In the genomic region with DNA sequence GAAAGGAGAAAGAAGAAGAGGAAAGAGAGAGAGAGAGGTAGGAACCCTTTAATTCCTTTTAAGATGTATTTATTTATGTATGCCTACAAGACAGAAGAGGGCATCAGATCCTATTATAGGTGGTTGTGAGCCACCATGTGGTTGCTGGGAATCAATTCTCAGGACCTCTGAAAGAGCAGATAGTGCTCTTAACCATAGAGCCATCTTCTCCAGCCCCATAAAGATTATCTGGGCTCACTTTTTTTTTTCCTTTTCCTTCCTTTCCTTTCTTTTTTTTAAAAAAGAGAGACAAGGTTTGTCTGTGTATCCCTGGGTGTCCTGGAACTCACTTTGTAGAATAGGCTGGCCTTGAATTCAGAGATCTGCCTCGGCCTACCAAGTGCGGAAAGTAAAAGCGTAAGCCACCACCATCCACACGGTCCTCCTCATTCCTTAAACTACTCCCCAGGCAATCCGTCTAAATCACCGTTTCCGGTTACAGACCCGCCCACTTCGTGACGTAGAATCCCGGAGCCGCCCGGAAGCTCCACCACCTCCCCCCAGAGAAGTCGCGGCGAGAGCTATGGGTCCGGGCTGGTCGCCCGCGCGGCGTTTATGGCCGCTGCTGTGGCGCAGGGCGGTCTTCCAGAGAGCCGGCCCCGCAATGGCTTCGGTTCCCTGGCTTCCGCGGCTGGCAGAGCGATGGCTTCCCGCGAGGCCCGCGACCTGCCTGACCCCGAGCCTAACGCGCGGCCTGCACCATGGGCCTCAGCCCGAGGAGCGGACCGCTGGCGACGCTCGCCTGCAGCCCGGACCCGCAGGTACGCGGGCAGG, we compare ENCODE assay signal across 8 mouse cellular contexts. TPM values are rescaled to one million over a fixed set of nuclear protein-coding genes. Genes with fewer than 3 reads are reported as not detected.
DNase-seq lines count a peak whose midpoint lies in the region; ATAC-seq and TF ChIP-seq lines count a peak whose summit lies in the region.

A gene (plus strand): TSS at position 492 of the 813 bp plus-strand sequence.

- peak; percentile 98 for ATAC-seq in kidney, embryonic 14.5 days (ENCODE audit: low FRiP score, low TSS enrichment)
- peak; percentile 93 for ATAC-seq in limb, embryonic 15.5 days (ENCODE audit: insufficient number of reproducible peaks, low FRiP score, low TSS enrichment, low read depth)

- no peak for TF ChIP-seq CTCF in bone marrow macrophage, adult 2 months (IDR thresholded peaks at IDR 0.05; ENCODE audit: low read depth, low read length)
- no peak for TF ChIP-seq CTCF in embryonic fibroblast, embryonic 13.5 days (IDR thresholded peaks at IDR 0.05; ENCODE audit: borderline replicate concordance, insufficient read depth, low read length)

- no peaks in the 10 kb centered on the region for H3K9me3 ChIP-seq in kidney, embryonic 14.5 days (ENCODE audit: control insufficient read depth, low read length)
- H3K9me3 ChIP-seq in limb, embryonic 15.5 days = no peaks in the 10 kb centered on the region

- no peaks in the 10 kb centered on the region for H3K27me3 ChIP-seq in kidney, embryonic 14.5 days (ENCODE audit: control insufficient read depth, insufficient read depth, low read length)
- H3K27me3 ChIP-seq in limb, embryonic 15.5 days = no peaks in the 10 kb centered on the region

- peak within 1 kb of the TSS; percentile 92 for H3K4me3 ChIP-seq in bone marrow macrophage, adult 2 months (ENCODE audit: insufficient read depth, low read length)
- peak within 1 kb of the TSS; percentile 87 for H3K4me3 ChIP-seq in embryonic fibroblast, embryonic 13.5 days (ENCODE audit: insufficient read depth, low read length)
- peak within 1 kb of the TSS; percentile 99 for H3K4me3 ChIP-seq in kidney, embryonic 14.5 days (ENCODE audit: low read length)
- H3K4me3 ChIP-seq in limb, embryonic 15.5 days = peak within 1 kb of the TSS; percentile 97

- WGBS in kidney, embryonic 14.5 days = under 1% methylated on average over 48 of the region's 49 CpGs
- WGBS in limb, embryonic 15.5 days = under 1% methylated on average over 49 of the region's 49 CpGs

- no peaks in the 10 kb centered on the region for H3K36me3 ChIP-seq in kidney, embryonic 14.5 days (ENCODE audit: control insufficient read depth, insufficient read depth, low read length)
- no peaks in the 10 kb centered on the region for H3K36me3 ChIP-seq in limb, embryonic 15.5 days

- H3K9ac ChIP-seq in kidney, embryonic 14.5 days (ENCODE audit: low read depth, low read length) = peak within 1 kb of the TSS; percentile 95
- H3K9ac ChIP-seq in limb, embryonic 15.5 days = peak within 1 kb of the TSS; percentile 96

- no peak for TF ChIP-seq POLR2A in bone marrow macrophage, adult 2 months (IDR thresholded peaks at IDR 0.05; ENCODE audit: borderline replicate concordance, low read depth, low read length)
- TF ChIP-seq POLR2A in embryonic fibroblast, embryonic 13.5 days (IDR thresholded peaks at IDR 0.05; ENCODE audit: low read depth, low read length) = peak; percentile 98

- peak; percentile 94 for DNase-seq in A20 (ENCODE audit: low read depth, low spot score)
- DNase-seq in heart, adult 9 months (ENCODE audit: low spot score in 2 of 2) = peak; percentile 96
- DNase-seq in monocyte, adult 2 months (ENCODE audit: low read depth in 1 of 2, low spot score in 2 of 2) = peak; percentile 82 to 88
- DNase-seq in spleen, postnatal 36 days (ENCODE audit: low spot score in 2 of 2) = peak; percentile 87 to 88

- peak within 1 kb of the TSS; percentile 62 for H3K4me2 ChIP-seq in kidney, embryonic 14.5 days (replicated peaks; ENCODE audit: low read depth, low read length)
- H3K4me2 ChIP-seq in limb, embryonic 15.5 days = peak within 1 kb of the TSS; percentile 70

- H3K27ac ChIP-seq in bone marrow macrophage, adult 2 months (ENCODE audit: insufficient read depth, low read depth, low read length) = peak within 1 kb of the TSS; percentile 69
- H3K27ac ChIP-seq in embryonic fibroblast, embryonic 13.5 days (ENCODE audit: insufficient read depth, low read length) = peak within 1 kb of the TSS; percentile 54
- peak within 1 kb of the TSS; percentile 71 for H3K27ac ChIP-seq in kidney, embryonic 14.5 days (ENCODE audit: low read depth, low read length)
- H3K27ac ChIP-seq in limb, embryonic 15.5 days = peak within 1 kb of the TSS; percentile 87

- peaks cover 11% of the 10 kb centered on the region for H3K4me1 ChIP-seq in bone marrow macrophage, adult 2 months (ENCODE audit: control insufficient read depth, insufficient read depth, low read length)
- H3K4me1 ChIP-seq in embryonic fibroblast, embryonic 13.5 days (ENCODE audit: control insufficient read depth, insufficient read depth, low read length) = peaks cover 5% of the 10 kb centered on the region
- no peaks in the 10 kb centered on the region; the same call in 1 of the 2 replicates for H3K4me1 ChIP-seq in kidney, embryonic 14.5 days (ENCODE audit: control insufficient read depth, insufficient read depth, low read length)
- peaks cover 9% of the 10 kb centered on the region for H3K4me1 ChIP-seq in limb, embryonic 15.5 days

RNA-seq across cellular contexts. Expression of the gene that starts here (rescaled TPM):
- 27.5 and 33.2 TPM in 2 replicates for polyA plus RNA-seq in bone marrow macrophage, adult 2 months (2012; ENCODE audit: insufficient read depth, insufficient read length, missing spikeins)
- 26.8 and 33.4 TPM in 2 replicates for polyA plus RNA-seq in embryonic fibroblast, embryonic 13.5 days (2011; ENCODE audit: insufficient read length, low read depth, missing spikeins)
- 75.1 and 84.5 TPM in 2 replicates for polyA plus RNA-seq in kidney, embryonic 14.5 days (2014; fragmentation: Nextera tagmentation; extraction: Ambion mirVana)
- polyA plus RNA-seq in limb, embryonic 15.5 days (2015; fragmentation: Nextera tagmentation; extraction: Ambion mirVana) = 57.0 and 61.7 TPM in 2 replicates

Comparison
In these comparisons a context has a peak if more than half of its experiments do, and no peak if none do; other contexts are left out.
1. Peak in every context shown above with its lines: DNase-seq, ATAC-seq, H3K4me3 ChIP-seq and H3K27ac ChIP-seq.